8 mouse cellular contexts compared by ENCODE assay signal in the genomic region with DNA sequence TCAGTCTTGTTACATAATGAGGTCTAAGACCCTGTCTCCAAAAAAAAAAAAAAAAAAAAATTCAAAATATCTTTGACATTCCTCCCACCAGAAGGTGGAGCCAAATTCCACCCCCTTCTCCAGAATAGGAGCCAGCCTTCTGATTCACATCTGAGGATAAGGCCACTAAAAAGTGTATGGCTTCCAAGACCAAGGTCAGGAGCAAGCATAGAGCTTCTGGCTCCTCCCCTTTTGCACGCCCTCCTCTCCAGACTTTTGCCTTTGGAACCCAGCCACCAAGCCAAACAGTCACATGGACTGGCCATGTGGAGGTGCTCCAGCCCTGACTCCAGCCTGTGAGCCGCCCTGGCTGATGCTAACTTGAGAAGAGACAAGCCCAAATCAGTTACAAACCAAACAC. TPM values are rescaled to one million over a fixed set of nuclear protein-coding genes. Genes with fewer than 3 reads are reported as not detected.
DNase-seq lines count a peak whose midpoint lies in the region; ATAC-seq and TF ChIP-seq lines count a peak whose summit lies in the region.

No protein-coding gene starts in this region.

- H3K4me1 ChIP-seq in kidney, embryonic 14.5 days (ENCODE audit: control insufficient read depth, insufficient read depth, low read length) = peaks cover 3% of the 10 kb centered on the region; the same call in 1 of the 2 replicates
- H3K4me1 ChIP-seq in stomach, embryonic 14.5 days (ENCODE audit: control insufficient read depth, insufficient read depth, low read length) = 0 out of 2 replicates have a peak, but pooled peaks cover 3% of the 10 kb centered on the region

- no peaks in the 10 kb centered on the region for H3K36me3 ChIP-seq in kidney, embryonic 14.5 days (ENCODE audit: control insufficient read depth, insufficient read depth, low read length)
- peaks cover 8% of the 10 kb centered on the region; the same call in 1 of the 2 replicates for H3K36me3 ChIP-seq in stomach, embryonic 14.5 days (ENCODE audit: control insufficient read depth, insufficient read depth, low read length)

- no peak overlapping the region for H3K27ac ChIP-seq in left cerebral cortex, adult 2 months
- no peak overlapping the region for H3K27ac ChIP-seq in kidney, embryonic 14.5 days (ENCODE audit: low read depth, low read length)
- no peak overlapping the region for H3K27ac ChIP-seq in stomach, embryonic 14.5 days (ENCODE audit: low read length)

- intact Hi-C loops in left cerebral cortex, adult 2 months (cut with DNase I) = loop anchor here (5.0 kb wide), 2 partner anchors 62 to 117 kb away; no protein-coding TSS in a partner anchor

- H3K4me3 ChIP-seq in left cerebral cortex, adult 2 months = no peak overlapping the region
- H3K4me3 ChIP-seq in kidney, embryonic 14.5 days (ENCODE audit: low read length) = no peak overlapping the region
- no peak overlapping the region for H3K4me3 ChIP-seq in stomach, embryonic 14.5 days (ENCODE audit: low read depth, low read length)

- H3K27me3 ChIP-seq in kidney, embryonic 14.5 days (ENCODE audit: control insufficient read depth, insufficient read depth, low read length) = no peaks in the 10 kb centered on the region
- no peaks in the 10 kb centered on the region for H3K27me3 ChIP-seq in stomach, embryonic 14.5 days (ENCODE audit: control insufficient read depth, insufficient read depth, low read length)

- TF ChIP-seq CTCF in left cerebral cortex, adult 2 months (IDR thresholded peaks at IDR 0.05) = peak; percentile 38

- ATAC-seq in kidney, embryonic 14.5 days (ENCODE audit: low FRiP score, low TSS enrichment) = 0 out of 2 replicates have a peak, but pooled peaks have one; percentile 43
- 0 out of 2 replicates have a peak, but pooled peaks have one; percentile 14 for ATAC-seq in stomach, embryonic 14.5 days (ENCODE audit: insufficient number of reproducible peaks, insufficient read depth, low FRiP score, low read depth)
- ATAC-seq in inflammation-experienced regulatory T-cells, adult 6 months = no peak

- no peaks in the 10 kb centered on the region for H3K9me3 ChIP-seq in kidney, embryonic 14.5 days (ENCODE audit: control insufficient read depth, low read length)
- H3K9me3 ChIP-seq in stomach, embryonic 14.5 days (ENCODE audit: control insufficient read depth, low read depth, low read length) = no peaks in the 10 kb centered on the region

- 74% methylated on average over 2 of the region's 2 CpGs for WGBS in kidney, embryonic 14.5 days
- WGBS in stomach, embryonic 14.5 days = 75% methylated on average over 2 of the region's 2 CpGs

- no peak overlapping the region for H3K4me2 ChIP-seq in kidney, embryonic 14.5 days (replicated peaks; ENCODE audit: low read depth, low read length)
- no peak overlapping the region for H3K4me2 ChIP-seq in stomach, embryonic 14.5 days (replicated peaks; ENCODE audit: low read depth, low read length)

- no peak for DNase-seq in left cerebral cortex, adult 2 months (ENCODE audit: extremely low spot score in 1 of 2, low spot score in 2 of 2)
- DNase-seq in left cerebral cortex, adult 11 months (ENCODE audit: low spot score) = no peak
- DNase-seq in adrenal gland, postnatal 25 days = peak; percentile 70
- DNase-seq in thymus, postnatal 36 days = no peak
- DNase-seq in embryo, embryonic 10.5 days (ENCODE audit: low spot score) = no peak

- no peak overlapping the region for H3K9ac ChIP-seq in kidney, embryonic 14.5 days (ENCODE audit: low read depth, low read length)
- no peak overlapping the region for H3K9ac ChIP-seq in stomach, embryonic 14.5 days (replicated peaks; ENCODE audit: low read depth, low read length)

RNA-seq across cellular contexts. Expression of a gene that starts 35.3 kb away (rescaled TPM):
- 10 to 100 TPM in 1 of 2 experiments, 1 to 10 TPM in 1; 9.9 to 11.0 TPM for total RNA-seq in left cerebral cortex, adult 2 months (2021)
- total RNA-seq in adrenal gland, postnatal 25 days (2021) = 40.3 and 42.4 TPM in 2 replicates
- polyA plus RNA-seq in kidney, embryonic 14.5 days (2014; fragmentation: Nextera tagmentation; extraction: Ambion mirVana) = 23.4 and 43.5 TPM in 2 replicates
- 69.4 and 78.0 TPM in 2 replicates for polyA plus RNA-seq in stomach, embryonic 14.5 days (2014; fragmentation: Nextera tagmentation; extraction: Ambion mirVana)
- 1 to 10 TPM; 2.2 to 2.9 (median 2.3) TPM for polyA plus RNA-seq in inflammation-experienced regulatory T-cells, adult 6 months (2017; shearing (Covaris generic))
